ENCODE assay signal across 11 mouse cellular contexts in genomic region chr19:40433316-40433912, GRCm38 (mm10).
DNase-seq lines count a peak whose midpoint lies in the region; ATAC-seq and TF ChIP-seq lines count a peak whose summit lies in the region.
"Had no signal": no experiment of that assay in that cellular context is flagged by ENCODE, and none has a peak within 500 bp of the region (broad histone marks: within the 10 kb centered on the region; RNA-seq: fewer than 3 reads in every experiment).

No protein-coding gene starts in this region.

- H3K9ac ChIP-seq in forebrain, embryonic 16.5 days (replicated peaks; ENCODE audit: low read depth, low read length), result no peak overlapping the region
- no peak overlapping the region for H3K9ac ChIP-seq in midbrain, postnatal 0 days (replicated peaks; ENCODE audit: low read length, poor library complexity, severe bottlenecking)
- H3K9ac ChIP-seq: limb, embryonic 12.5 days had no signal

- no peak for DNase-seq in layer of hippocampus, adult 2 months (ENCODE audit: low spot score in 2 of 2)
- DNase-seq in layer of hippocampus, postnatal 14 days (ENCODE audit: low spot score in 2 of 2), result no peak
- DNase-seq in midbrain, postnatal 0 days (ENCODE audit: low spot score), result no peak
- no peak for DNase-seq in embryo, embryonic 9.5 days (ENCODE audit: extremely low spot score)
- no peak for DNase-seq in thymus, postnatal 0 days (ENCODE audit: low spot score)
- DNase-seq: cerebellum, adult 11-12 months had no signal

- ATAC-seq in forebrain, embryonic 16.5 days, result peak; percentile 18
- ATAC-seq in midbrain, postnatal 0 days (ENCODE audit: low FRiP score), result 0 out of 2 replicates have a peak, but pooled peaks have one; percentile 6
- ATAC-seq: intestine, postnatal 0 days; Patski had no signal

- H3K27ac ChIP-seq in layer of hippocampus, adult 2 months, result peak overlapping the region; percentile 82
- H3K27ac ChIP-seq in brown adipose tissue, adult 24 weeks (replicated peaks; ENCODE audit: low read depth, low read length), result peak overlapping the region; percentile 2
- H3K27ac ChIP-seq in forebrain, embryonic 16.5 days (ENCODE audit: low read length), result peak overlapping the region; percentile 83
- H3K27ac ChIP-seq in midbrain, postnatal 0 days (ENCODE audit: low read depth, low read length), result peak overlapping the region; percentile 75
- H3K27ac ChIP-seq: limb, embryonic 12.5 days had no signal

- no peaks in the 10 kb centered on the region for H3K36me3 ChIP-seq in forebrain, embryonic 16.5 days (ENCODE audit: control insufficient read depth, insufficient read depth)
- peaks cover 2% of the 10 kb centered on the region; the same call in 1 of the 2 replicates for H3K36me3 ChIP-seq in midbrain, postnatal 0 days (ENCODE audit: insufficient read depth, low read length)
- H3K36me3 ChIP-seq: limb, embryonic 12.5 days had no signal

- peaks cover 52% of the 10 kb centered on the region for H3K4me1 ChIP-seq in brown adipose tissue, adult 24 weeks (ENCODE audit: control insufficient read depth, insufficient read depth, insufficient read length, low read length)
- peaks cover 45% of the 10 kb centered on the region for H3K4me1 ChIP-seq in forebrain, embryonic 16.5 days (replicated peaks; ENCODE audit: control insufficient read depth, insufficient read depth, low read length)
- H3K4me1 ChIP-seq in midbrain, postnatal 0 days (ENCODE audit: insufficient read depth, low read length), result peaks cover 15% of the 10 kb centered on the region

- no peak overlapping the region for H3K4me3 ChIP-seq in layer of hippocampus, adult 2 months
- no peak overlapping the region for H3K4me3 ChIP-seq in brown adipose tissue, adult 24 weeks (ENCODE audit: insufficient read depth, low read depth, low read length)
- H3K4me3 ChIP-seq in forebrain, embryonic 16.5 days (replicated peaks; ENCODE audit: low read length), result no peak overlapping the region
- H3K4me3 ChIP-seq in midbrain, postnatal 0 days (ENCODE audit: low read depth, low read length), result no peak overlapping the region
- H3K4me3 ChIP-seq: limb, embryonic 12.5 days had no signal

- no peaks in the 10 kb centered on the region for H3K9me3 ChIP-seq in forebrain, embryonic 16.5 days (ENCODE audit: control insufficient read depth, low read length)
- H3K9me3 ChIP-seq in midbrain, postnatal 0 days (ENCODE audit: low read length), result no peaks in the 10 kb centered on the region
- H3K9me3 ChIP-seq: limb, embryonic 12.5 days had no signal

- 33% methylated on average over 8 of the region's 8 CpGs for WGBS in forebrain, embryonic 16.5 days
- WGBS in midbrain, postnatal 0 days, result 50% methylated on average over 8 of the region's 8 CpGs

- H3K4me2 ChIP-seq in forebrain, embryonic 16.5 days (ENCODE audit: low read length), result peak overlapping the region; percentile 12; the same call in 1 of the 2 replicates
- H3K4me2 ChIP-seq in midbrain, postnatal 0 days (ENCODE audit: low read depth, low read length, poor library complexity, severe bottlenecking), result no peak overlapping the region
- H3K4me2 ChIP-seq: limb, embryonic 12.5 days had no signal

- TF ChIP-seq CTCF in layer of hippocampus, adult 2 months (conservative IDR thresholded peaks at IDR 0.05), result no peak
- TF ChIP-seq CTCF in midbrain, postnatal 0 days (IDR thresholded peaks at IDR 0.05), result no peak

- no peaks in the 10 kb centered on the region for H3K27me3 ChIP-seq in forebrain, embryonic 16.5 days (replicated peaks; ENCODE audit: control insufficient read depth, insufficient read depth, low read length)
- H3K27me3 ChIP-seq in midbrain, postnatal 0 days (ENCODE audit: insufficient read depth, low read length), result no peaks in the 10 kb centered on the region
- H3K27me3 ChIP-seq: limb, embryonic 12.5 days; Patski had no signal

Comparison
In these comparisons a context has a peak if more than half of its experiments do, and no peak if none do; other contexts are left out.
1. H3K27ac ChIP-seq: peak in every context shown above with its lines; median percentile 83 in forebrain, embryonic 16.5 days; 82 in layer of hippocampus, adult 2 months; 75 in midbrain, postnatal 0 days; 2 in brown adipose tissue, adult 24 weeks.